Mouse (Mus musculus) heart, postnatal 0 days (tissue): ENCODE measurements around the gene Mfap2.

Experiments used
- CTCF ChIP-seq: IDR thresholded peaks from 2 replicates; pipeline ENCODE4 v1.5.1; 2016; ENCODE audit warnings: antibody characterized with exemption, control low read depth, low read depth
- EP300 ChIP-seq: IDR thresholded peaks from 2 replicates; pipeline ENCODE4 v1.6.1; 2016; ENCODE audit warnings: antibody characterized with exemption, low read depth

GRCm38 (mm10) chr4:141016311-141016710 is 6.1 kb downstream of the Mfap2 start:
- TF ChIP-seq CTCF: no peak
- no peak for TF ChIP-seq EP300
